Mouse (Mus musculus) forebrain, postnatal 0 days (tissue): ENCODE data around the gene Skint2. TPM values are rescaled to one million over a fixed set of nuclear protein-coding genes. Genes with fewer than 3 reads are reported as not detected.

Experiments
- ATAC-seq: fragments of 200-750 bp; cut with Nextera tagmentation; 2 replicates; pipeline ENCODE4 v1.8.0; 2017; ENCODE audit warnings: mild to moderate bottlenecking, moderate library complexity
- DNase-seq: peaks from one replicate; pipeline ENCODE4 v3.0.0-alpha.2; 2015
- H3K27ac ChIP-seq: fragments of 300-500 bp; sonication (generic); 2 replicates; pipeline ENCODE4 v1.5.1; 2014; ENCODE audit warnings: low read depth, mild to moderate bottlenecking, antibody characterized with exemption, low read length, moderate library complexity, mixed read lengths
- H3K27me3 ChIP-seq: fragments of 300-500 bp; sonication (generic); 2 replicates; pipeline ENCODE4 v1.6.1; 2014; ENCODE audit warnings: mild to moderate bottlenecking, low read length, mixed read lengths; ENCODE audit not compliant: insufficient read depth
- H3K36me3 ChIP-seq: fragments of 300-500 bp; sonication (generic); 2 replicates; pipeline ENCODE4 v1.6.1; 2014; ENCODE audit warnings: mild to moderate bottlenecking, moderate library complexity; ENCODE audit not compliant: insufficient read depth
- H3K4me1 ChIP-seq: fragments of 300-500 bp; sonication (generic); 2 replicates; pipeline ENCODE4 v1.6.1; 2014; ENCODE audit warnings: antibody characterized with exemption; ENCODE audit not compliant: insufficient read depth
- H3K4me2 ChIP-seq: fragments of 300-500 bp; sonication (generic); 2 replicates; pipeline ENCODE4 v1.6.1; 2014; ENCODE audit warnings: low read depth, mild to moderate bottlenecking, moderate library complexity
- H3K4me3 ChIP-seq: fragments of 300-500 bp; sonication (generic); 2 replicates; pipeline ENCODE4 v1.5.1; 2014; ENCODE audit warnings: low read depth, low read length, mixed read lengths
- H3K9ac ChIP-seq: fragments of 300-500 bp; sonication (generic); 2 replicates; pipeline ENCODE4 v1.6.1; 2014; ENCODE audit warnings: mild to moderate bottlenecking
- H3K9me3 ChIP-seq: fragments of 300-500 bp; sonication (generic); 2 replicates; pipeline ENCODE4 v1.6.1; 2016; ENCODE audit warnings: low read length
- CTCF ChIP-seq: sonication (generic); IDR thresholded peaks from 2 replicates; pipeline ENCODE4 v1.5.1; 2016; ENCODE audit warnings: antibody characterized with exemption, control low read depth, low read depth
- WGBS: fragments of 180-500 bp; shearing (Covaris S2); extraction: QIAGEN DNeasy Blood & Tissue Kit; methylation state at CpG from one replicate; pipeline ENCODE4 v1.1.7; 2014; 5-methylcytosine and 5-hydroxymethylcytosine counted together
- polyA plus RNA-seq: library from polyadenylated mRNA; unstranded; fragments of >200 nt; fragmentation: Nextera tagmentation; extraction: Ambion mirVana; gene quantifications from 2 replicates; pipeline ENCODE4 v1.2.1, GENCODE M21; 2015
- total RNA-seq: library from RNA; depleted of rRNA; stranded (reverse); fragments of >200 nt; gene quantifications from 2 replicates; pipeline ENCODE4 v1.2.3, GENCODE M21; 2014; rRNA removed

The Skint2 gene
- total RNA-seq (not detected in 2 replicates), polyA plus RNA-seq (not detected in 2 replicates)

- no peak for TF ChIP-seq CTCF
- Histone ChIP-seq H3K27me3 (no peaks in the 10 kb centered on the region), H3K4me3 (no peak within 1 kb of the TSS), H3K4me1 (no peaks in the 10 kb centered on the region), H3K27ac (no peak within 1 kb of the TSS), H3K36me3 (no peaks in the 10 kb centered on the region), H3K4me2 (no peak within 1 kb of the TSS), H3K9me3 (no peaks in the 10 kb centered on the region), H3K9ac (no peak within 1 kb of the TSS)
- WGBS, result 82% methylated on average over 2 of the region's 2 CpGs
- ATAC-seq (no peak), DNase-seq (no peak)
Measured at GRCm38 (mm10) chr4:112556894-112557293, at the start of gene Skint2. Gene Skint2 (plus strand): TSS chr4:112557194.

Other genes starting within 250 kb of the Skint2 start
- gene Skint9, start 123.2 kb upstream of the Skint2 start, total RNA-seq, result not detected in 2 replicates
- gene Skint9, start 123.2 kb upstream of the Skint2 start, polyA plus RNA-seq, result not detected in 2 replicates
- not detected in 2 replicates for gene Skint10, start 217.7 kb downstream of the Skint2 start, total RNA-seq
- gene Skint10, start 217.7 kb downstream of the Skint2 start, polyA plus RNA-seq, result not detected in 2 replicates